Mouse (Mus musculus) CH12.LX (cell line): Measurements from ENCODE around the gene Narf. TPM values are rescaled to one million over a fixed set of nuclear protein-coding genes. Genes with fewer than 3 reads are reported as not detected.

Experiments
- DNase-seq: peaks from one replicate; pipeline ENCODE4 v3.0.0-alpha.2; 2013; ENCODE audit errors: extremely low read depth
- H3K27ac ChIP-seq: 2 replicates; pipeline ENCODE4 v1.5.1; 2012; ENCODE audit warnings: low read depth, mild to moderate bottlenecking, control low read depth, moderate library complexity; ENCODE audit not compliant: insufficient read depth
- H3K27me3 ChIP-seq: replicated peaks from 2 replicates; pipeline ENCODE3; 2012; ENCODE audit warnings: inconsistent platforms
- H3K36me3 ChIP-seq, 2 experiments: replicated peaks in 1 of 2; 2 replicates each; pipeline versions ENCODE3 to v1.6.1; 2012; ENCODE audit warnings: inconsistent platforms in 1 of 2, low read length in 1 of 2, mild to moderate bottlenecking in 1 of 2, mixed read lengths in 1 of 2, moderate library complexity in 1 of 2; ENCODE audit not compliant: control insufficient read depth in 1 of 2, insufficient read depth in 1 of 2
- H3K4me1 ChIP-seq, 2 experiments: 2 replicates each; pipeline ENCODE4 v1.6.1; 2012; ENCODE audit warnings: inconsistent platforms in 1 of 2, moderate library complexity in 1 of 2; ENCODE audit not compliant: insufficient read depth in 2 of 2, control insufficient read depth in 1 of 2
- H3K4me2 ChIP-seq: 2 replicates; pipeline ENCODE4 v1.6.1; 2012; ENCODE audit warnings: low read depth, mild to moderate bottlenecking, control low read depth; ENCODE audit not compliant: poor library complexity, insufficient read depth, severe bottlenecking
- H3K4me3 ChIP-seq, 3 experiments: fragments of 150-350 bp in 1 of 3; sonication (generic) in 1 of 3; replicated peaks in 1 of 3; 2 replicates each; pipeline versions ENCODE3 to v1.5.1; 2011 to 2012; ENCODE audit warnings: low read depth in 2 of 3, low read length in 2 of 3, mild to moderate bottlenecking in 2 of 3, moderate library complexity in 2 of 3, control low read depth in 1 of 3, improper control_type of control experiment in 1 of 3, inconsistent platforms in 1 of 3, mixed read lengths in 1 of 3; ENCODE audit not compliant: poor library complexity in 1 of 3
- H3K79me2 ChIP-seq: replicated peaks from 2 replicates; pipeline ENCODE4 v1.6.1; 2012; ENCODE audit warnings: mild to moderate bottlenecking, moderate library complexity; ENCODE audit not compliant: control insufficient read depth, poor library complexity, insufficient read depth, severe bottlenecking; ENCODE audit errors: extremely low read depth
- H3K9ac ChIP-seq: 2 replicates; pipeline ENCODE4 v1.6.1; 2012; ENCODE audit warnings: low read depth, mild to moderate bottlenecking, control low read depth, moderate library complexity; ENCODE audit not compliant: insufficient read depth
- H3K9me3 ChIP-seq: replicated peaks from 2 replicates; pipeline ENCODE3; 2012; ENCODE audit warnings: low read length, inconsistent platforms, mixed read lengths
- BHLHE40 ChIP-seq: IDR thresholded peaks from 2 replicates; pipeline ENCODE4 v1.6.1; 2011; ENCODE audit warnings: mild to moderate bottlenecking, low read depth, low read length, improper control_type of control experiment
- ELF1 ChIP-seq: IDR thresholded peaks from 2 replicates; pipeline ENCODE4 v1.6.1; 2014; ENCODE audit warnings: low read depth, mild to moderate bottlenecking, inconsistent platforms, low read length, improper control_type of control experiment
- EP300 ChIP-seq: IDR thresholded peaks from 2 replicates; pipeline ENCODE4 v1.6.1; 2011; ENCODE audit warnings: low read length, improper control_type of control experiment
- ETS1 ChIP-seq: conservative IDR thresholded peaks from 2 replicates; pipeline ENCODE4 v1.6.1; 2012; ENCODE audit warnings: low read depth, mild to moderate bottlenecking, inconsistent platforms, low read length, improper control_type of control experiment, moderate library complexity
- HCFC1 ChIP-seq: IDR thresholded peaks from 2 replicates; pipeline ENCODE4 v1.6.1; 2012; ENCODE audit warnings: low read depth, mild to moderate bottlenecking, inconsistent platforms, low read length, improper control_type of control experiment
- MAFK ChIP-seq: IDR thresholded peaks from 2 replicates; pipeline ENCODE4 v1.6.1; 2011; ENCODE audit warnings: low read length, improper control_type of control experiment; ENCODE audit not compliant: insufficient replicate concordance
- POLR2A ChIP-seq: IDR thresholded peaks from 2 replicates; pipeline ENCODE4 v1.6.1; 2011; ENCODE audit warnings: low read depth, mild to moderate bottlenecking, improper control_type of control experiment, low read length
- RCOR1 ChIP-seq: conservative IDR thresholded peaks from 2 replicates; pipeline ENCODE4 v1.6.1; 2012; ENCODE audit warnings: low read depth, mild to moderate bottlenecking, inconsistent platforms, low read length, improper control_type of control experiment
- TBP ChIP-seq: conservative IDR thresholded peaks from 2 replicates; pipeline ENCODE4 v1.6.1; 2011; ENCODE audit warnings: low read depth, low read length, improper control_type of control experiment
- USF1 ChIP-seq: IDR thresholded peaks from 2 replicates; pipeline ENCODE4 v1.6.1; 2014; ENCODE audit warnings: low read depth, mild to moderate bottlenecking, inconsistent platforms, low read length, improper control_type of control experiment
- USF2 ChIP-seq: conservative IDR thresholded peaks from 2 replicates; pipeline ENCODE4 v1.6.1; 2011; ENCODE audit warnings: low read depth, low read length, improper control_type of control experiment
- ZC3H11A ChIP-seq: IDR thresholded peaks from 2 replicates; pipeline ENCODE4 v1.6.1; 2012; ENCODE audit warnings: low read depth, mild to moderate bottlenecking, inconsistent platforms, low read length, improper control_type of control experiment
- ZNF384 ChIP-seq: IDR thresholded peaks from 2 replicates; pipeline ENCODE4 v1.6.1; 2012; ENCODE audit warnings: low read depth, low read length, improper control_type of control experiment, inconsistent platforms
- dilution Hi-C: fragments of 300-500 bp; cut with MboI; formaldehyde crosslinking; loops from 2 replicates; pipeline ENCODE4 v1.14.3; 2020; ENCODE audit warnings: low sequenced_read_pairs; ENCODE audit not compliant: extremely low pct_unique_long_range_greater_than_20kb, extremely low pct_ligation_motif_present
- in situ Hi-C: fragments of 300-500 bp; cut with MboI; formaldehyde crosslinking; loops from 3 replicates; pipeline ENCODE4 v1.14.3; 2019; ENCODE audit warnings: low sequenced_read_pairs, low pct_ligation_motif_present, low pct_unique_long_range_greater_than_20kb, mixed read lengths
- polyA plus RNA-seq: library from polyadenylated mRNA; unstranded; fragments of >175 nt; gene quantifications from 2 replicates; pipeline ENCODE4 v1.2.1, GENCODE M21; 2012; ENCODE audit warnings: low read depth; ENCODE audit not compliant: insufficient read length
- total RNA-seq, 2 experiments: library from RNA; depleted of rRNA; stranded (reverse); fragments of 300-350 nt in 1 of 2; fragments of >200 nt in 1 of 2; gene quantifications; 2 replicates each; pipeline ENCODE4 v1.2.3; 2012 to 2014

The Narf gene
- total and polyA plus RNA-seq, 3 experiments: 11.7 to 29.9 (median 26.2) TPM

GRCm38 (mm10) chr11:121294771-121295170, 57.7 kb downstream of the Narf start:
- H3K9me3 ChIP-seq: no peaks in the 10 kb centered on the region
- no peaks in the 10 kb centered on the region for H3K27me3 ChIP-seq
- in situ Hi-C loops: no loop called here
- DNase-seq: no peak
- H3K4me3 ChIP-seq: no peak overlapping the region
- H3K4me1 ChIP-seq: no peaks in the 10 kb centered on the region
- no peak overlapping the region for H3K9ac ChIP-seq
- H3K79me2 ChIP-seq: no peaks in the 10 kb centered on the region
- TF ChIP-seq USF1 (no peak), ZNF384 (no peak), POLR2A (no peak), RCOR1 (no peak), HCFC1 (no peak), ETS1 (no peak), ZC3H11A (no peak)
- TF ChIP-seq, all 38 proteins: peak for 0
- H3K36me3 ChIP-seq: peaks cover 60 to 92% of the 10 kb centered on the region in 2 experiments
- dilution Hi-C loops: no loop called here
- H3K27ac ChIP-seq: no peak overlapping the region
- H3K4me2 ChIP-seq: no peak overlapping the region

DNA sequence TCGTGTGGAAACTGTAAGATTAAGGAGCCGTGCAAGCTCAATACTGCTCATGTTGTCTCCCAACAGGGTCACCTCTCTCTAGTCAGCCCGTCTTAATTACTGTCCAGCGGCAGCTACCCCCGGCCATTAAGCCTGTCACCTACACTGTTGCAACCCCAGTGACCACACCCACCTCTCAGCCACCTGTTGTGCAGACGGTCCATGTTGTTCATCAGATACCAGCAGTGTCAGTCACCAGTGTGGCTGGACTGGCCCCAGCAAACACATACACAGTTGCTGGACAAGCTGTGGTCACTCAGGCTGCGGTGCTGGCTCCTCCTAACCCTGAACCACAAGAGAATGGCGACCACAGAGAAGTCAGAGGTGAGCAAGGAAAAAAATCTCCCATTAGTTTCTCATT, 61.4 kb downstream of the Narf start:
- H3K36me3 ChIP-seq: peaks cover 63 to 92% of the 10 kb centered on the region in 2 experiments
- TF ChIP-seq MAFK (no peak), EP300 (no peak), TBP (no peak), BHLHE40 (no peak), USF2 (no peak), ZNF384 (no peak)

DNA sequence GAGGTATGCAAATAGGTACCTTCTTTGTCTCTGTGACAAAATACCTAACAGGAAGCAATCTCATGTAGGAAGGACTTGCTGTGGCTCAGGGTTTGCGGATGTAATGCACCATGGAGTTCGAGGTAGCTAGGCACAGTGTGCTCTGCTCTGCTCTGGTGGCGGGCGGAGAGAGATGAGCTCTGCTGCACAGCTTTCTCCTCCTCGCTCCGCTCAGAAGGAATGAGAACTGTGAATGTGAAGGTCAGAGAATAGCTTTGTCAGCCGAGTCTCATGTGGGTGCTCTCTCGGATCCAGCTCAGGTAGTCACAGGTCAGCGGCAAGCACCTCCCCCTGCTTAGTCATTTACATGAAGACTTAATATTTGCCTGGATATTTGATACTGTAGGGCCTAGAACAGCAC, 63.2 kb downstream of the Narf start:
- DNase-seq: no peak
- Histone ChIP-seq H3K9me3 (no peaks in the 10 kb centered on the region), H3K4me2 (no peak overlapping the region), H3K4me1 (no peaks in the 10 kb centered on the region), H3K27me3 (no peaks in the 10 kb centered on the region), H3K36me3 (peaks cover 72 to 91% of the 10 kb centered on the region in 2 experiments), H3K4me3 (no peak overlapping the region), H3K9ac (no peak overlapping the region), H3K79me2 (no peaks in the 10 kb centered on the region), H3K27ac (no peak overlapping the region)
- in situ Hi-C loops (no loop called here), dilution Hi-C loops (no loop called here)
- TF ChIP-seq ELF1: no peak

More for the DNA sequence above, 61.4 kb downstream of the Narf start:
- no peak overlapping the region for H3K4me3 ChIP-seq
- dilution Hi-C loops: no loop called here
- H3K4me1 ChIP-seq: no peaks in the 10 kb centered on the region
- H3K9ac ChIP-seq: no peak overlapping the region
- H3K4me2 ChIP-seq: no peak overlapping the region
- H3K27me3 ChIP-seq: no peaks in the 10 kb centered on the region
- in situ Hi-C loops: no loop called here
- H3K9me3 ChIP-seq: no peaks in the 10 kb centered on the region
- no peak for DNase-seq
- no peak overlapping the region for H3K27ac ChIP-seq
- no peaks in the 10 kb centered on the region for H3K79me2 ChIP-seq
